Mouse (Mus musculus) midbrain, embryonic 14.5 days (tissue): ENCODE measurements around the gene Thada. TPM values are rescaled to one million over a fixed set of nuclear protein-coding genes. Genes with fewer than 3 reads are reported as not detected.

Source experiments
- ATAC-seq: fragments of 200-750 bp; cut with Nextera tagmentation; 2 replicates; pipeline ENCODE4 v1.8.0; 2017; ENCODE audit warnings: moderate number of reproducible peaks, moderate library complexity; ENCODE audit not compliant: low FRiP score, low TSS enrichment
- DNase-seq: peaks from one replicate; pipeline ENCODE4 v3.0.0-alpha.2; 2015
- H3K27ac ChIP-seq: fragments of 300-500 bp; sonication (generic); replicated peaks from 2 replicates; pipeline ENCODE4 v1.5.1; 2014; ENCODE audit warnings: mild to moderate bottlenecking, low read depth, low read length, moderate library complexity
- H3K27me3 ChIP-seq: fragments of 300-500 bp; sonication (generic); 2 replicates; pipeline ENCODE4 v1.6.1; 2014; ENCODE audit warnings: low read length, control low read depth, mixed read lengths; ENCODE audit not compliant: control insufficient read depth, insufficient read depth
- H3K36me3 ChIP-seq: fragments of 300-500 bp; sonication (generic); 2 replicates; pipeline ENCODE4 v1.6.1; 2014; ENCODE audit warnings: low read length, control low read depth; ENCODE audit not compliant: control insufficient read depth, insufficient read depth
- H3K4me1 ChIP-seq: fragments of 300-500 bp; sonication (generic); 2 replicates; pipeline ENCODE4 v1.6.1; 2014; ENCODE audit warnings: mild to moderate bottlenecking, antibody characterized with exemption, low read length, control low read depth; ENCODE audit not compliant: control insufficient read depth, insufficient read depth
- H3K4me2 ChIP-seq: fragments of 300-500 bp; sonication (generic); 2 replicates; pipeline ENCODE4 v1.6.1; 2014; ENCODE audit warnings: mild to moderate bottlenecking, low read length, moderate library complexity
- H3K4me3 ChIP-seq: fragments of 300-500 bp; sonication (generic); replicated peaks from 2 replicates; pipeline ENCODE4 v1.5.1; 2014; ENCODE audit warnings: low read depth, low read length
- H3K9ac ChIP-seq: fragments of 300-500 bp; sonication (generic); replicated peaks from 2 replicates; pipeline ENCODE4 v1.6.1; 2014; ENCODE audit warnings: mild to moderate bottlenecking, low read length, moderate library complexity
- H3K9me3 ChIP-seq: fragments of 300-500 bp; sonication (generic); 2 replicates; pipeline ENCODE4 v1.6.1; 2016; ENCODE audit warnings: low read length, control low read depth, mixed read lengths; ENCODE audit not compliant: control insufficient read depth
- WGBS: fragments of 180-500 bp; shearing (Covaris S2); extraction: QIAGEN DNeasy Blood & Tissue Kit; methylation state at CpG from one replicate; pipeline ENCODE4 v1.1.7; 2014; 5-methylcytosine and 5-hydroxymethylcytosine counted together
- polyA plus RNA-seq: library from polyadenylated mRNA; unstranded; fragments of >200 nt; fragmentation: Nextera tagmentation; extraction: Ambion mirVana; gene quantifications from 2 replicates; pipeline ENCODE4 v1.2.1, GENCODE M21; 2014

The Thada gene
- polyA plus RNA-seq, 1 experiment from 2014 or later, result 9.5 TPM

- H3K36me3 ChIP-seq, result no peaks in the 10 kb centered on the region
- H3K9me3 ChIP-seq, result no peaks in the 10 kb centered on the region
- H3K9ac ChIP-seq, result no peak overlapping the region
- no peaks in the 10 kb centered on the region for H3K27me3 ChIP-seq
- DNase-seq (no peak), ATAC-seq (no peak)
- 96% methylated on average over 5 of the region's 5 CpGs for whole genome bisulfite sequencing
- H3K4me2 ChIP-seq, result no peak overlapping the region
- no peaks in the 10 kb centered on the region for H3K4me1 ChIP-seq
- H3K27ac ChIP-seq, result no peak overlapping the region
- no peak overlapping the region for H3K4me3 ChIP-seq
Observed at GRCm38 (mm10) chr17:84321351-84321750, 144.7 kb downstream of the Thada start.

GRCm38 (mm10) chr17:84320576-84320975 lies 145.4 kb downstream of the Thada start:
- 95% methylated on average over 1 of the region's 1 CpGs for WGBS
- no peak for DNase-seq

GRCm38 (mm10) chr17:84314341-84314740 lies 151.7 kb downstream of the Thada start:
- no peaks in the 10 kb centered on the region for H3K4me1 ChIP-seq
- no peak overlapping the region for H3K4me2 ChIP-seq
- no peaks in the 10 kb centered on the region for H3K9me3 ChIP-seq
- WGBS, result 94% methylated on average over 7 of the region's 7 CpGs
- DNase-seq (no peak), ATAC-seq (no peak)
- no peak overlapping the region for H3K4me3 ChIP-seq
- peaks cover under 1% of the 10 kb centered on the region for H3K36me3 ChIP-seq
- H3K27ac ChIP-seq, result no peak overlapping the region
- H3K9ac ChIP-seq, result no peak overlapping the region
- no peaks in the 10 kb centered on the region for H3K27me3 ChIP-seq

More at GRCm38 (mm10) chr17:84320576-84320975, 145.4 kb downstream of the Thada start:
- no peak overlapping the region for H3K27ac ChIP-seq
- no peaks in the 10 kb centered on the region for H3K4me1 ChIP-seq
- H3K9me3 ChIP-seq, result no peaks in the 10 kb centered on the region
- H3K4me2 ChIP-seq, result no peak overlapping the region
- H3K27me3 ChIP-seq, result no peaks in the 10 kb centered on the region
- no peak for ATAC-seq
- no peak overlapping the region for H3K9ac ChIP-seq
- no peak overlapping the region for H3K4me3 ChIP-seq
- H3K36me3 ChIP-seq, result no peaks in the 10 kb centered on the region

GRCm38 (mm10) chr17:84313494-84313893 lies 152.5 kb downstream of the Thada start:
- ATAC-seq, result no peak
- H3K4me3 ChIP-seq, result no peak overlapping the region
- H3K9me3 ChIP-seq, result no peaks in the 10 kb centered on the region
- WGBS, result 93% methylated on average over 6 of the region's 6 CpGs
- H3K4me1 ChIP-seq, result no peaks in the 10 kb centered on the region
- H3K9ac ChIP-seq, result no peak overlapping the region
- no peak overlapping the region for H3K4me2 ChIP-seq
- no peak overlapping the region for H3K27ac ChIP-seq
- no peaks in the 10 kb centered on the region for H3K27me3 ChIP-seq
- H3K36me3 ChIP-seq, result peaks cover 8% of the 10 kb centered on the region
- DNase-seq, result no peak

GRCm38 (mm10) chr17:84306151-84306550 lies 159.9 kb downstream of the Thada start:
- no peaks in the 10 kb centered on the region for H3K27me3 ChIP-seq
- H3K9ac ChIP-seq, result no peak overlapping the region
- H3K9me3 ChIP-seq, result no peaks in the 10 kb centered on the region
- H3K4me3 ChIP-seq, result no peak overlapping the region
- peaks cover 15% of the 10 kb centered on the region for H3K36me3 ChIP-seq
- H3K27ac ChIP-seq, result no peak overlapping the region
- H3K4me2 ChIP-seq, result no peak overlapping the region
- 93% methylated on average over 1 of the region's 1 CpGs for WGBS
- no peak for ATAC-seq
- DNase-seq, result no peak
- H3K4me1 ChIP-seq, result no peaks in the 10 kb centered on the region

- DNase-seq (no peak), ATAC-seq (no peak)
- WGBS, result 97% methylated on average over 5 of the region's 5 CpGs
- no peaks in the 10 kb centered on the region for H3K27me3 ChIP-seq
- no peak overlapping the region for H3K4me3 ChIP-seq
- no peaks in the 10 kb centered on the region for H3K9me3 ChIP-seq
- H3K27ac ChIP-seq, result no peak overlapping the region
- H3K36me3 ChIP-seq, result peaks cover 15% of the 10 kb centered on the region
- H3K4me2 ChIP-seq, result no peak overlapping the region
- no peaks in the 10 kb centered on the region for H3K4me1 ChIP-seq
- H3K9ac ChIP-seq, result no peak overlapping the region
Observed at GRCm38 (mm10) chr17:84305074-84305473, 160.9 kb downstream of the Thada start.

- WGBS, result 91% methylated on average over 5 of the region's 5 CpGs
- DNase-seq, result no peak
- Histone ChIP-seq H3K9me3 (no peaks in the 10 kb centered on the region), H3K4me1 (no peaks in the 10 kb centered on the region), H3K4me2 (no peak overlapping the region), H3K36me3 (peaks cover 12% of the 10 kb centered on the region), H3K9ac (no peak overlapping the region), H3K4me3 (no peak overlapping the region), H3K27ac (no peak overlapping the region), H3K27me3 (no peaks in the 10 kb centered on the region)
- ATAC-seq, result no peak
Observed at GRCm38 (mm10) chr17:84304141-84304540, 161.9 kb downstream of the Thada start.

- H3K27ac ChIP-seq, result no peak overlapping the region
- DNase-seq (no peak), ATAC-seq (no peak)
- no peak overlapping the region for H3K4me3 ChIP-seq
- H3K4me1 ChIP-seq, result no peaks in the 10 kb centered on the region
- no peak overlapping the region for H3K9ac ChIP-seq
- WGBS, result 94% methylated on average over 6 of the region's 6 CpGs
- H3K27me3 ChIP-seq, result no peaks in the 10 kb centered on the region
- no peaks in the 10 kb centered on the region for H3K9me3 ChIP-seq
- H3K4me2 ChIP-seq, result no peak overlapping the region
- no peaks in the 10 kb centered on the region for H3K36me3 ChIP-seq
Observed at GRCm38 (mm10) chr17:84297976-84298375, 168.0 kb downstream of the Thada start.

GRCm38 (mm10) chr17:84293221-84293620 lies 172.8 kb downstream of the Thada start:
- Histone ChIP-seq H3K4me1 (no peaks in the 10 kb centered on the region), H3K9ac (no peak overlapping the region), H3K4me2 (no peak overlapping the region), H3K9me3 (no peaks in the 10 kb centered on the region), H3K27me3 (no peaks in the 10 kb centered on the region), H3K36me3 (0 out of 2 replicates have a peak, but pooled peaks cover 3% of the 10 kb centered on the region), H3K27ac (no peak overlapping the region), H3K4me3 (no peak overlapping the region)
- 90% methylated on average over 4 of the region's 4 CpGs for WGBS
- ATAC-seq, result no peak
- no peak for DNase-seq
